Mouse (Mus musculus) layer of hippocampus, adult 2 months (tissue): ENCODE data around the gene Tm4sf20. TPM values are rescaled to one million over a fixed set of nuclear protein-coding genes. Genes with fewer than 3 reads are reported as not detected.
A peak's percentile ranks its signal among the peaks of the same experiment; 100 is the strongest.

Experiments
- DNase-seq, 2 experiments: peaks; one replicate each; pipeline ENCODE4 v3.0.0; 2022; ENCODE audit warnings: low spot score in 2 of 2
- H3K27ac ChIP-seq: fragments of 200-600 bp; 2 replicates; pipeline ENCODE4 v1.8.1; 2022
- H3K4me3 ChIP-seq: fragments of 200-600 bp; 2 replicates; pipeline ENCODE4 v1.8.1; 2022; ENCODE audit warnings: mild to moderate bottlenecking
- CTCF ChIP-seq: fragments of 200-600 bp; conservative IDR thresholded peaks from 2 replicates; pipeline ENCODE4 v1.8.1; 2022; ENCODE audit warnings: antibody characterized with exemption, mild to moderate bottlenecking, moderate library complexity
- long read RNA-seq, 2 experiments: library from polyadenylated mRNA; stranded (forward); transcript quantifications; one replicate each; pipeline ENCODE4 v2.0.0; 2021; ENCODE audit warnings: borderline mapping rate in 2 of 2
- total RNA-seq, 2 experiments: library from RNA; stranded (reverse); gene quantifications; 2 replicates each; pipeline ENCODE4 v1.2.3; 2021

Gene Tm4sf20
- not detected for total RNA-seq
- long read RNA-seq, experiment 1, result 0 reads
- long read RNA-seq, experiment 2, result 0 reads

DNA sequence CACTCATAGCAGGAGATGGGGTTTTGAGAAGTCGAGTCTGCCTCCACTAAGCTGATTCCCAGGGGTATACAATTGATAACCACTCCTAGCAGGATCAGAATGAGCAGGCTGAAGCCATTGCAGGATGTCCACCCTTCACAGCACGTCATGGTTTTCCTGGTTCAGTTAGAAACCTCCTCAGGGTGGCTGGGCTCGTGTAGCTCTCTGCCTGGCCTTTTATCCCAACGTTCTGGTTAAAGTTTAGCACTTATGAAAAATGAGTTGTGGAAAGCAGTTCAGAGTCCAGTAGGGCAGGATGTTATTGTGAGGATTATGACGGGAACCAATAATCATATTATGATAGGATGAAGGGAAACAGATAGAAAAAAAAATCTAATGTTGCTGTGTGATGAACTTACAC, at the start of gene Tm4sf20:
Gene Tm4sf20 (minus strand): TSS at position 193 of the 400 bp plus-strand sequence.
- no peak within 1 kb of the TSS for H3K4me3 ChIP-seq
- no peak for TF ChIP-seq CTCF
- H3K27ac ChIP-seq, result no peak within 1 kb of the TSS
- no peak for DNase-seq

- TF ChIP-seq CTCF, result no peak
- no peak overlapping the region for H3K4me3 ChIP-seq
Measured at GRCm38 (mm10) chr1:82815941-82816716, 47.9 kb upstream of the Tm4sf20 start.

GRCm38 (mm10) chr1:82811766-82812165, 43.5 kb upstream of the Tm4sf20 start:
- no peak for DNase-seq
- no peak overlapping the region for H3K4me3 ChIP-seq
- TF ChIP-seq CTCF, result no peak
- no peak overlapping the region for H3K27ac ChIP-seq

More at GRCm38 (mm10) chr1:82815941-82816716, 47.9 kb upstream of the Tm4sf20 start:
- no peak for DNase-seq
- no peak overlapping the region for H3K27ac ChIP-seq

GRCm38 (mm10) chr1:82808564-82808963, 40.3 kb upstream of the Tm4sf20 start:
- no peak for TF ChIP-seq CTCF
- Histone ChIP-seq H3K27ac (no peak overlapping the region), H3K4me3 (no peak overlapping the region)
- DNase-seq, result no peak

GRCm38 (mm10) chr1:82807206-82807605, 38.9 kb upstream of the Tm4sf20 start:
- Histone ChIP-seq H3K4me3 (no peak overlapping the region), H3K27ac (no peak overlapping the region)
- no peak for TF ChIP-seq CTCF
- no peak for DNase-seq

DNA sequence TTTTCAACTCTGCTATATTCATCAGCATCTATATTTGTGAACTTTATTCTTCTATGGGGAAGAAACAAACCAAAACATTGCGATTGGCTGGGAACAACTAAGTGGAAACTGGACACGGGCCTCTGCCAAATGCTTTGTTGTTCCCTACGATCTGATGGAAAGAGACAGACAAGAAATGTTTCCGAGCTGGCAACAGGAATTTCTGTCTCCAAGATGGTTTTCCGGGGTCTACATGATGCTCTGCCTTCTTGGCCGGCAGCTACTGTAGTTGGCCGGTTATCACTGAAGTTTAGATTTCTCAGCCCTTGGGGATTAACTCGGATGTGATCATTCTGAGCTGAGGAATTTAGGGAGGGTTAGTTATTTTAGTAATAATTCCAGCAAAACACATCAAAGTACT, 38.1 kb upstream of the Tm4sf20 start:
- Histone ChIP-seq H3K27ac (no peak overlapping the region), H3K4me3 (no peak overlapping the region)
- no peak for TF ChIP-seq CTCF
- DNase-seq, result no peak

DNA sequence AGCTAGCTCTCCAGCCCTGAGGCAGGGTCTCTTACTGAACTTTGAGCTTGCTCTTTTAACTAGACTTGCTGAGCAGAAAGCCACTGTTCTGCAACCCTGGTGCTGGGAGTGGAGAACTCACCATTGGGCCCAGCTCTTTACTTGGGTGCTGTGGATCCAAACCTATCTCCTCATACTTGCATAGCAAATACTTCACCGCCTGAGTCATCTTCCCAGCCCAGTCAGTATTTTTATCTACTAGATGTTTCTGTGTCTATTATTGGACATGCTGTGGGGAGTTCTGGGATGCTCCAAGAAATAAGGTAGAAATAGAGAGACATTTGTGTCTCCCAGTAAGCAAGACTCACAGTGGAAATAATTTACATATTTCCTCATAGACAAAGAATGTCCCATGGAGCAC, 35.8 kb upstream of the Tm4sf20 start:
- no peak for DNase-seq
- TF ChIP-seq CTCF, result no peak
- Histone ChIP-seq H3K27ac (no peak overlapping the region), H3K4me3 (no peak overlapping the region)

DNA sequence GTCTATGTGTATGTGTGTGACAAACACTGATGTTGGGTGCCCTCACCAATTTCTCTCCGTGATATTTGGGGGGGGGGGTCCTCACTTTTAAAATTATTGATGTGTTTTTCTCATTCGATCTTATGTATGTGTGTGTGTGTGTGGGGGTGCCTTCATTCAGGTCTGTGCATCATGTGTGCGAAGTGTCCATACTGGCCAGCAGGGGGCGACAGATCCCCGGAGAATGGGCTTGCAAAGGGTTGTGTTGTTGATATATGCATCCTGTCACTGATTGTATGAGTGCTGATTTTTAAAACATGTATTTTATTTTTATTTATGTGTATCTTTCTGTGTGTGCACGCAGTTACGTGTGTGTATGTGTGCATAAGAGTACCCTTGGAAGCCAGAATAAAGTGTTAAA, 35.3 kb upstream of the Tm4sf20 start:
- DNase-seq, result no peak
- TF ChIP-seq CTCF, result peak; percentile 58
- Histone ChIP-seq H3K27ac (no peak overlapping the region), H3K4me3 (no peak overlapping the region)

- TF ChIP-seq CTCF, result no peak
- H3K27ac ChIP-seq, result no peak overlapping the region
- no peak overlapping the region for H3K4me3 ChIP-seq
- DNase-seq, result no peak
Measured at GRCm38 (mm10) chr1:82801105-82801783, 33.0 kb upstream of the Tm4sf20 start.

DNA sequence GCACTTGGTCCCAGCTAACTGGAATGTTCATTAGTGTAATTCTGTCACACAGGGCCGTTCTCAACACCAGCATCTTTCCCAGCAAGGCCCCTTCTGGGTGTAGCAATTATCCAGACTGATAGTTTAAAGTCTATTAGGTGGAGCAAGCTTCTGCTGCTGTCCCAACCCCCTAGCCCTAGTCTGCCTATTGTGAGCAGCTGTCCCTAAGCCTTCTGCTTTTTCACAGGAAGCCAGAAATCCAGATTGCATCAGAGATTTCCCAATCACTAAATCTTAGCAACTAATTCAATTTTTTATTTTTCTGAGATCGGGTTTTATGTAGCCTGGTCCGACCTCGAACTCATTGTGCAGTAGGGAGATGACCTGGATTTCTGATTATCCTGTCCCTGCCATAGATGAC, 30.7 kb upstream of the Tm4sf20 start:
- TF ChIP-seq CTCF, result no peak
- peak; percentile 26 to 37 for DNase-seq
- H3K27ac ChIP-seq, result no peak overlapping the region
- H3K4me3 ChIP-seq, result no peak overlapping the region

- H3K4me3 ChIP-seq, result no peak overlapping the region
- no peak for DNase-seq
- no peak overlapping the region for H3K27ac ChIP-seq
- TF ChIP-seq CTCF, result no peak
Measured at GRCm38 (mm10) chr1:82798304-82798703, 30.0 kb upstream of the Tm4sf20 start.

DNA sequence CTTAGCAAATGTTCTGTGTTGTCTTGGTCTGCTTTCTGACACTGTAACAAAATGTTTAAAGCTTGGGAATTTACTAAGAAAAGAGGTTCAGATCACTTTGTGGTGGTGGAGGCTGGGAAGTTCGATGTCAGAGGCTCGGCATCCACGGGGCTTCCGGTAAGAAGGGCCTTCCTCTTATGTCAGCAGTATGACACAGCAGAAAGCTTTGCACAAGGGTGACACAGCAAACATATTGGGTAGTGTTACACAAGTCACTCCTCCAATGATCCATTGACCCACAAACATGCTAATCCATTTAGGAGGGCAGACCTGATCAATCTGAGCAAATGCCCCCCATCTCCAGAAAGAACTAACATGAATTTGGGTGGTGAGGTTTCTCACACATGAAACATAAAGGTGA, 28.8 kb upstream of the Tm4sf20 start:
- DNase-seq, result no peak
- TF ChIP-seq CTCF, result no peak
- Histone ChIP-seq H3K4me3 (no peak overlapping the region), H3K27ac (no peak overlapping the region)

DNA sequence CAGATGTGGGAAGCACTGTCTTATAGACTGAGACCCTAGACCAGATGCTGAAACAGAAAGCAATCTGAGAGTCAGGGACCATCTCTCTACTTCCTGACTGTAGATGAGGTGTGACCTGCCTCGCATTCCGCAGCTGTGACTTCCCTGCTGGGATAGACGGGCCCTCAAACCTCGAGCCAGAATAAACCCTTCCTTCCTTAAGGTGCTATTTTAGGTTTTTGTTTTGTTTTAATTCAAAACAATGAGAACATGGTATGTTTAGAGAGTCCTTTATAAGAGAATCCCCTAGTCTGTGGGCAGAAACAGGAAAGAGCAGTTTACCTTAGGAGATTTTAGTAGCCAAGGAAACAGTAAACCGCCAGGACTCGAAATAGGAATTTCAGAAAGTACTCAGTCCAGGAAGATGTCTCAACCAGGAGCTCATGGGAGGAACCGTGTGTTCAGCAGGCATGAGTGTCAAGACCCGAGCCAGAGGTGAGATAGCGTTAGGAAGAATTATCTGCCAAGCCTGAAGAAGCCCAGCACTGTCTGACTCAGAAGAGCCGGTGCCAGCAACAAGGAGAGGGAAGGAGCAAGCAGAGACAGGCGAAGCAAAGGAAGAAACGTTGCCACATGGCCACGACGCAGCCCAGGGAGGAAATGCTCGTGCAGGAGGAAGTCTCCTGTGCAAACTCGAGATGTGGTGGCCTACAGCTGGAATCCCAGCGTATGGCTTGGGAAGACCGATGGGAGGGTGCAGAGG, 27.6 kb upstream of the Tm4sf20 start:
- no peak overlapping the region for H3K4me3 ChIP-seq
- H3K27ac ChIP-seq, result peak overlapping the region; percentile 1; the same call in 1 of the 2 replicates
- DNase-seq, result no peak
- no peak for TF ChIP-seq CTCF
